Mouse (Mus musculus) urinary bladder, adult 2 months (tissue): Measurements from ENCODE around the gene Tmem63b. TPM values are rescaled to one million over a fixed set of nuclear protein-coding genes. Genes with fewer than 3 reads are reported as not detected.

Experiments used
- DNase-seq: peaks from one replicate; pipeline ENCODE4 v3.0.0; 2022; ENCODE audit warnings: low spot score
- polyA plus RNA-seq: library from polyadenylated mRNA; depleted of rRNA; stranded (reverse); fragments of >200 nt; gene quantifications from 2 replicates; pipeline ENCODE4 v1.2.3, GENCODE M21; 2012

Tmem63b gene
- polyA plus RNA-seq, 1 experiment: 73.6 TPM

GRCm38 (mm10) chr17:45703187-45703586, 16.5 kb upstream of the Tmem63b start:
- no peak for DNase-seq

- no peak for DNase-seq
Observed at GRCm38 (mm10) chr17:45702254-45702653, 15.5 kb upstream of the Tmem63b start.

GRCm38 (mm10) chr17:45701236-45701591, 14.5 kb upstream of the Tmem63b start:
- DNase-seq: no peak

- no peak for DNase-seq
Observed at GRCm38 (mm10) chr17:45700496-45701235, 14.0 kb upstream of the Tmem63b start.

- DNase-seq: no peak
Observed at GRCm38 (mm10) chr17:45699039-45699740, 12.5 kb upstream of the Tmem63b start.

GRCm38 (mm10) chr17:45698368-45698767, 11.7 kb upstream of the Tmem63b start:
- DNase-seq: no peak

- no peak for DNase-seq
Observed at GRCm38 (mm10) chr17:45696981-45697380, 10.3 kb upstream of the Tmem63b start.

- no peak for DNase-seq
Observed at GRCm38 (mm10) chr17:45695227-45696120, 8.8 kb upstream of the Tmem63b start.

GRCm38 (mm10) chr17:45693812-45694565, 7.3 kb upstream of the Tmem63b start:
- DNase-seq: no peak

- no peak for DNase-seq
Observed at GRCm38 (mm10) chr17:45692159-45692558, 5.5 kb upstream of the Tmem63b start.

- no peak for DNase-seq
Observed at GRCm38 (mm10) chr17:45690044-45690443, 3.3 kb upstream of the Tmem63b start.

GRCm38 (mm10) chr17:45689120-45689519, 2.4 kb upstream of the Tmem63b start:
- DNase-seq: no peak

GRCm38 (mm10) chr17:45686093-45686619, 549 bp downstream of the Tmem63b start, which contains the start of gene Mrpl14:
Gene Mrpl14, plus strand, starts transcription at chr17:45686322.
- peak; percentile 90 for DNase-seq

- DNase-seq: no peak
Observed at GRCm38 (mm10) chr17:45685171-45686092, 1.3 kb downstream of the Tmem63b start.

GRCm38 (mm10) chr17:45684667-45685131, 2.0 kb downstream of the Tmem63b start:
- no peak for DNase-seq

GRCm38 (mm10) chr17:45682843-45683242, 3.9 kb downstream of the Tmem63b start:
- DNase-seq: no peak

- DNase-seq: no peak
Observed at GRCm38 (mm10) chr17:45681588-45681987, 5.1 kb downstream of the Tmem63b start.

- DNase-seq: peak; percentile 22
Observed at GRCm38 (mm10) chr17:45680391-45680980, 6.2 kb downstream of the Tmem63b start.

- DNase-seq: no peak
Observed at GRCm38 (mm10) chr17:45678106-45678505, 8.6 kb downstream of the Tmem63b start.

- no peak for DNase-seq
Observed at GRCm38 (mm10) chr17:45672598-45672997, 14.1 kb downstream of the Tmem63b start.
